Mouse (Mus musculus) heart, embryonic 10.5 days (tissue): ENCODE results near the gene Slc6a17. TPM values are rescaled to one million over a fixed set of nuclear protein-coding genes. Genes with fewer than 3 reads are reported as not detected.

Experiments
- DNase-seq: peaks from one replicate; pipeline ENCODE4 v3.0.0-alpha.2; 2017; ENCODE audit warnings: low spot score
- H3K27ac ChIP-seq: fragments of 300-500 bp; sonication (generic); 2 replicates; pipeline ENCODE4 v1.5.1; 2016; ENCODE audit warnings: mild to moderate bottlenecking
- H3K27me3 ChIP-seq: fragments of 300-500 bp; sonication (generic); 2 replicates; pipeline ENCODE4 v1.6.1; 2016; ENCODE audit warnings: mild to moderate bottlenecking; ENCODE audit not compliant: poor library complexity, insufficient read depth, severe bottlenecking
- H3K36me3 ChIP-seq: fragments of 300-500 bp; sonication (generic); 2 replicates; pipeline ENCODE4 v1.6.1; 2016; ENCODE audit warnings: mild to moderate bottlenecking, moderate library complexity
- H3K4me1 ChIP-seq: fragments of 300-500 bp; sonication (generic); 2 replicates; pipeline ENCODE4 v1.6.1; 2016; ENCODE audit warnings: mild to moderate bottlenecking
- H3K4me3 ChIP-seq: fragments of 300-500 bp; sonication (generic); 2 replicates; pipeline ENCODE4 v1.5.1; 2016; ENCODE audit warnings: mild to moderate bottlenecking, moderate library complexity
- H3K9me3 ChIP-seq: fragments of 300-500 bp; sonication (generic); 2 replicates; pipeline ENCODE4 v1.6.1; 2016; ENCODE audit warnings: mild to moderate bottlenecking, moderate library complexity
- WGBS: fragments of 180-500 bp; shearing (Covaris S2); methylation state at CpG from one replicate; pipeline ENCODE4 v1.1.7; 2016; 5-methylcytosine and 5-hydroxymethylcytosine counted together
- polyA plus RNA-seq: library from polyadenylated mRNA; unstranded; fragments of >200 nt; fragmentation: Nextera tagmentation; extraction: Ambion mirVana; gene quantifications from 2 replicates; pipeline ENCODE4 v1.2.1, GENCODE M21; 2016

Slc6a17 gene
- polyA plus RNA-seq, 1 experiment from 2014 or later: 3.0 TPM

GRCm38 (mm10) chr3:107515989-107516388 lies 1.8 kb downstream of the Slc6a17 start:
- Histone ChIP-seq H3K36me3 (no peaks in the 10 kb centered on the region), H3K27me3 (peaks cover 89% of the 10 kb centered on the region), H3K9me3 (no peaks in the 10 kb centered on the region), H3K4me1 (peaks cover 18% of the 10 kb centered on the region), H3K4me3 (no peak overlapping the region), H3K27ac (no peak overlapping the region)
- 64% methylated on average over 4 of the region's 4 CpGs for WGBS
- DNase-seq: no peak

GRCm38 (mm10) chr3:107511416-107511815 lies 6.4 kb downstream of the Slc6a17 start:
- Histone ChIP-seq H3K27me3 (peaks cover 43% of the 10 kb centered on the region), H3K36me3 (no peaks in the 10 kb centered on the region), H3K4me1 (peaks cover 10% of the 10 kb centered on the region), H3K27ac (no peak overlapping the region), H3K9me3 (no peaks in the 10 kb centered on the region), H3K4me3 (no peak overlapping the region)
- 84% methylated on average over 3 of the region's 3 CpGs for WGBS
- no peak for DNase-seq

- Histone ChIP-seq H3K36me3 (no peaks in the 10 kb centered on the region), H3K4me3 (no peak overlapping the region), H3K9me3 (no peaks in the 10 kb centered on the region), H3K27me3 (peaks cover 21% of the 10 kb centered on the region), H3K27ac (no peak overlapping the region), H3K4me1 (peaks cover 20% of the 10 kb centered on the region)
- WGBS: 55% methylated on average over 8 of the region's 8 CpGs
- no peak for DNase-seq
Measured at GRCm38 (mm10) chr3:107508696-107509095, 9.1 kb downstream of the Slc6a17 start.

GRCm38 (mm10) chr3:107507966-107508365 lies 9.9 kb downstream of the Slc6a17 start:
- H3K9me3 ChIP-seq: no peaks in the 10 kb centered on the region
- peaks cover 20% of the 10 kb centered on the region for H3K4me1 ChIP-seq
- DNase-seq: no peak
- 80% methylated on average over 9 of the region's 9 CpGs for WGBS
- H3K27ac ChIP-seq: no peak overlapping the region
- no peaks in the 10 kb centered on the region for H3K36me3 ChIP-seq
- H3K4me3 ChIP-seq: no peak overlapping the region
- H3K27me3 ChIP-seq: peaks cover 14% of the 10 kb centered on the region

GRCm38 (mm10) chr3:107506531-107506930 lies 11.3 kb downstream of the Slc6a17 start:
- no peaks in the 10 kb centered on the region for H3K36me3 ChIP-seq
- 0 out of 2 replicates have a peak, but pooled peaks cover 5% of the 10 kb centered on the region for H3K27me3 ChIP-seq
- no peaks in the 10 kb centered on the region for H3K9me3 ChIP-seq
- no peak overlapping the region for H3K4me3 ChIP-seq
- WGBS: 68% methylated on average over 4 of the region's 4 CpGs
- no peak for DNase-seq
- H3K27ac ChIP-seq: 0 out of 2 replicates have a peak overlapping the region, but pooled peaks have one; percentile 64
- peaks cover 20% of the 10 kb centered on the region for H3K4me1 ChIP-seq

GRCm38 (mm10) chr3:107505464-107506367 lies 12.1 kb downstream of the Slc6a17 start:
- H3K4me3 ChIP-seq: no peak overlapping the region
- H3K27ac ChIP-seq: peak overlapping the region; percentile 64
- DNase-seq: no peak
- H3K9me3 ChIP-seq: peaks cover 6% of the 10 kb centered on the region; the same call in 1 of the 2 replicates
- H3K27me3 ChIP-seq: 0 out of 2 replicates have a peak, but pooled peaks cover 3% of the 10 kb centered on the region
- WGBS: 37% methylated on average over 4 of the region's 4 CpGs
- H3K36me3 ChIP-seq: no peaks in the 10 kb centered on the region
- H3K4me1 ChIP-seq: peaks cover 20% of the 10 kb centered on the region

GRCm38 (mm10) chr3:107504542-107504941 lies 13.3 kb downstream of the Slc6a17 start:
- H3K27me3 ChIP-seq: 0 out of 2 replicates have a peak, but pooled peaks cover 3% of the 10 kb centered on the region
- 59% methylated on average over 1 of the region's 1 CpGs for WGBS
- no peak for DNase-seq
- no peak overlapping the region for H3K27ac ChIP-seq
- H3K9me3 ChIP-seq: peaks cover 18% of the 10 kb centered on the region
- H3K36me3 ChIP-seq: peaks cover 11% of the 10 kb centered on the region
- H3K4me1 ChIP-seq: peaks cover 20% of the 10 kb centered on the region
- H3K4me3 ChIP-seq: no peak overlapping the region

GRCm38 (mm10) chr3:107503716-107504115 lies 14.1 kb downstream of the Slc6a17 start:
- H3K36me3 ChIP-seq: peaks cover 20% of the 10 kb centered on the region
- peaks cover 25% of the 10 kb centered on the region for H3K9me3 ChIP-seq
- 68% methylated on average over 2 of the region's 2 CpGs for WGBS
- H3K4me1 ChIP-seq: peaks cover 20% of the 10 kb centered on the region
- 0 out of 2 replicates have a peak, but pooled peaks cover 3% of the 10 kb centered on the region for H3K27me3 ChIP-seq
- no peak overlapping the region for H3K27ac ChIP-seq
- H3K4me3 ChIP-seq: no peak overlapping the region
- DNase-seq: no peak

GRCm38 (mm10) chr3:107501702-107502151 lies 16.1 kb downstream of the Slc6a17 start:
- 0 out of 2 replicates have a peak, but pooled peaks cover 4% of the 10 kb centered on the region for H3K27me3 ChIP-seq
- 54% methylated on average over 7 of the region's 7 CpGs for WGBS
- DNase-seq: no peak
- H3K9me3 ChIP-seq: peaks cover 26% of the 10 kb centered on the region
- no peak overlapping the region for H3K4me3 ChIP-seq
- H3K4me1 ChIP-seq: peaks cover 17% of the 10 kb centered on the region
- H3K36me3 ChIP-seq: peaks cover 21% of the 10 kb centered on the region
- H3K27ac ChIP-seq: no peak overlapping the region

- no peak overlapping the region for H3K4me3 ChIP-seq
- H3K36me3 ChIP-seq: peaks cover 21% of the 10 kb centered on the region
- peaks cover 3% of the 10 kb centered on the region for H3K4me1 ChIP-seq
- WGBS: 93% methylated on average over 11 of the region's 11 CpGs
- H3K9me3 ChIP-seq: peaks cover 26% of the 10 kb centered on the region
- H3K27me3 ChIP-seq: 0 out of 2 replicates have a peak, but pooled peaks cover 7% of the 10 kb centered on the region
- DNase-seq: no peak
- H3K27ac ChIP-seq: no peak overlapping the region
Measured at GRCm38 (mm10) chr3:107500301-107500700, 17.5 kb downstream of the Slc6a17 start.

GRCm38 (mm10) chr3:107496086-107496850 lies 21.6 kb downstream of the Slc6a17 start:
- H3K36me3 ChIP-seq: peaks cover 21% of the 10 kb centered on the region
- 71% methylated on average over 13 of the region's 13 CpGs for WGBS
- peaks cover 6% of the 10 kb centered on the region for H3K4me1 ChIP-seq
- H3K4me3 ChIP-seq: no peak overlapping the region
- H3K9me3 ChIP-seq: peaks cover 25% of the 10 kb centered on the region
- 0 out of 2 replicates have a peak, but pooled peaks cover 11% of the 10 kb centered on the region for H3K27me3 ChIP-seq
- no peak overlapping the region for H3K27ac ChIP-seq
- no peak for DNase-seq

- DNase-seq: no peak
- 88% methylated on average over 6 of the region's 6 CpGs for WGBS
- Histone ChIP-seq H3K36me3 (peaks cover 20% of the 10 kb centered on the region), H3K4me3 (no peak overlapping the region), H3K4me1 (peaks cover 6% of the 10 kb centered on the region), H3K9me3 (peaks cover 18% of the 10 kb centered on the region), H3K27me3 (0 out of 2 replicates have a peak, but pooled peaks cover 11% of the 10 kb centered on the region), H3K27ac (no peak overlapping the region)
Measured at GRCm38 (mm10) chr3:107495524-107495923, 22.3 kb downstream of the Slc6a17 start.
